Mouse (Mus musculus): ENCODE results near the gene Eef2k.

The Eef2k gene

DNA sequence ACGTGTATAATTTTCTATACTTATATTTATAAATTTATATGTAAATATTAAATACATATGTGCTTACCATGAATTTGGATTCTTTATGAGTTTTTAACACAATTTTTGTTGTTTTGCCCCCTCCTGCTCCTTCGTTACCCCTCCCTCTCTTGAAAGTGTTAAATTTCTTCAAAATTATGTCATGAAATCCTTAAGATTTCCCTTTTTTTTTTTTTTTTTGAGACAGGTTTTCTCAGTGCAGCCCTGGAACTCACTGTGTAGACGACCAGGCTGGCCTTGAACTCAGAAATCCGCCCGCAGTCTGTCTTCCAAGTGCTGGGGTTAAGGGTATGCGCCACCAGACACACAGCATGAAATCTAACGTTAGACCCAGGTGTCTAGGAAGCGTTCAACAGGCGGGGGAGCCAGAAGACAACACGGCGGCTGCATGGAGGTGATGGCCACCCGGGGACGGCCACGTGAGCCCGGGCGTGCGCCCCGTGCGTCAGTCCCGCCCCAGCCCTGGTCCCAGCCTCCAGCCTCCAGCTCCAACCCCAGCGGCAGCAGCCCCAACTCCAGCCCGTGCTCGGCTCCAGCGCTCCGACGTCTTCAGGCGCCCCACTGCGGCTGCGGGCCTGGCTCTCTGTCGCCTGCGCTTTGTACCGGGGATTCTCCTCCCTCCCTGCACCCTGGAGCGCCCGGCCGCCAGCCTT lies at the start of gene Eef2k:
Gene Eef2k (plus strand): TSS at position 487 of the 692 bp plus-strand sequence.
- peak; percentile 92 for DNase-seq (ENCODE audit: low spot score)

DNA sequence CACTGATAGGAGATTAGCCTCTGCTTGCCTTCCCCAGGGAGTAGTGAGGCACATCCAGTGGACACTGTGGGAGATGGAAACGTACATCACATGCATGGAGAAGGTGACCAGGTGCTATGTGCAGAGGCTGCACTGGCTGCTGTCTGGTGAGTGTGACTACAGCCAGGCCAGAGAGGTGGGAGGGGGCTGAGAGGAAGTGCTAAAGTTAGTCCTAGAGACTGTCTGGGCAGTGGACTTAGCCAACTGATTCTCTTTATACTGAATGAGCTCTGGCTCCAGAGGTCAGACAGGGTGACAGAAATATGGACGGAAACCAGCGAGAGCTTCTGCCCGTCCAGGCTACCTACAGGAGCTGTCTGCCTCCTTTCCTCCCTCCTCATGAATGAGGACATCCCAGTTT lies 47.1 kb upstream of the Eef2k start:
- DNase-seq (ENCODE audit: low spot score), result no peak

DNA sequence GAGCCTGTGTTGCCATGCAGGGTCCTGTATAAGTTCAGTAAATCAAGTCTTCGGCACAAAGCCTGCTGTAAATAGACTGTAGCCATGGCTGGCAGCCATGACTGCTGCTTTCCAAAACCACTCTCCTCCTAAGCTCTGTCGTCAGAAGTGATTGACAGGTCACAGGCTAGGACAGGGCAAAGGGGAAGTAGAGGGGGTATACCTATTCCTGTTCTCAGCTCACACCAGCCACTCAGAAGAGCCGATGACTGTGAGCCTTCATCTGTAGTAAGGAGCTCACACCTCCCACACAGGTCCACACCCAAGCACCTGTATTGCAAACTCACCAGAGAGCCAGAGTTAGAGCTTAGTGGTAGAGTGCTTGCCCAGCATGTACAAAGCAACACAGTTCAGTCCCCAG lies 46.3 kb upstream of the Eef2k start:
- no peak for DNase-seq (ENCODE audit: low spot score)

DNA sequence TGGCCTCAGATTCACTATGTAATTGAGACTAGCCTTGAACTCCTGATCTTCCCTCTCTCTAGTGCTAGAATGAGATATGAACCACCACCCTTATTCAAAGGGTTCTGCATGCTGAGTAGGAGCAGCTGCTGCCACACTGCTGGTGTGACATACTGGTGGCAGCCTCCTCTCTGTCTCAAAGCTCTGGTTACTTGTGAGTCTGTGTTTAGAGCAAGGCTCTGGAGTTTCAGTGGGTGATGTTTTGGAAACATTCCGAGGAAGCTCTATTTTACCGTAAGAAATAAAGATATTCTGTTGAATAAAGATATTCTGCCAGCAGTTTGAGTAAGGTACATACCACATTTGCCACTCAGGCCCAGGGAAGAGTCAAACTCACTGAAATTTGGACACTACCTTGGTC lies 39.4 kb upstream of the Eef2k start:
- DNase-seq (ENCODE audit: low spot score), result no peak

DNA sequence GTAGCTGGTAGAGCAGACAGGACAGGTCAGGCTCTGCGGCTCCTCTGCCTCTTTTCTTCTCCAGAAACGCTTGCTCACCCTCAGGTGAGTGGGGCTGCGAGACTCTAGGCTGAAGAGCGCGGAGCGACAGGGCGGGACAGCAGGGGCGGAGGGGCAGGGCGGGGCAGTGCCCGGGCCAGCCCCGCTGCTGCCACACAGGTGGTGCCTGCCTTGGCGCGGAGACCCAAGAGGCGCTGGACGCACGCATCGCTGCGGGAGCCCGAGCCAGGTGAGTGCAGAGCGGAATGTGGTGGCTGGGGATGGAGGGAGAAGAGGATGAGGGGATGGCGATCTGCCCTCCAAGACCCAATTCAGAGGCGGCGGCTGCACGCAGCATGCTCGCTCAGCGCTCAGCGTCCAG lies 32.9 kb upstream of the Eef2k start:
- DNase-seq (ENCODE audit: low spot score), result no peak

DNA sequence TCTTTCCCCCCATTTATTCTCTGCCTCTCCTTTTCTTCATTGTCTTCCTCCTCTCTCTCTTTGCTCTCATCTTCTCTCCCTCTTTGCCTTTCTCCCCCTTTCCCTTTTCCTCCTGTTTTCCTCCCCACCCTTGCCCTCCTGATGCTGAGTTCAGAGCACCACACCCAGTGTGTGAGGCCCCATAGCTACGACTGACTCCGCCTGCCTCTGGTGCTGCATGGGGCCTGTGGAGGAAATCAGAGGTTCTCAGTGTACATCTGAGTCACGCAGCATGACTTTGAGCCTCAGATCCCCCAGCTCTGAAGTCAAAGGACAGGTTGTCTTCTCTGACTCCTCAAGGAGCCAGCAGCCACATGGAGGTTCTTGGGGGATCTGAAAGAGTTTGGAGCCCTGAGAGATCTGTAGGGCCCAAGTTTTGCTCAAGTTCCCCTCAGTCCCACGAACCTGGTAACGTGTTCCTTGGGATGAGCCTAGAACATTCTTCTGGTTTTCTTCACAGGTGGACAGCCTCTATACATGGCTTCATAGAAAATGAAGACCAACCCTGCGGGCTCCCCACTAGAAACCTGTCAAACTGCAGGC lies 30.7 kb upstream of the Eef2k start, which contains the start of gene Gm5737:
Gene Gm5737 (plus strand): TSS at position 532 of the 582 bp plus-strand sequence.
- no peak for DNase-seq (ENCODE audit: low spot score)

DNA sequence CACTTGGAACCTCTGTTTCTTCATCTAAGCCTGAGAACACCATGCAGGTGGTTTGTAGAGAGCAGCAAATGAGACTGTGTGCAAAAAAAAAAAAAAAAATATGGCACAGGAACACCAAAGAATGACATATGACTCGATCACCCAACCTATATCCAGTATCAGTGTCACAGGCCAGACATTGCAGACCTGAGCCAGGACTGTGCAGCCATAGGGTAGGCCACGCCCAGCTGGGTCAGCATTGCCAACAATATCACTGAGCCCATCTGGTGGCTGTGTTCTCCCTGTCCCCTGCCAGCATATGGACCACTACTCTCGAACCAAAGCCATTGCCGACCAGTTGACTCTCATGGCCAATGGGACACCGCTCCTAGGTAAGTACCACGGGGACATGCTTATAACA lies 25.1 kb upstream of the Eef2k start:
- no peak for DNase-seq (ENCODE audit: low spot score)

DNA sequence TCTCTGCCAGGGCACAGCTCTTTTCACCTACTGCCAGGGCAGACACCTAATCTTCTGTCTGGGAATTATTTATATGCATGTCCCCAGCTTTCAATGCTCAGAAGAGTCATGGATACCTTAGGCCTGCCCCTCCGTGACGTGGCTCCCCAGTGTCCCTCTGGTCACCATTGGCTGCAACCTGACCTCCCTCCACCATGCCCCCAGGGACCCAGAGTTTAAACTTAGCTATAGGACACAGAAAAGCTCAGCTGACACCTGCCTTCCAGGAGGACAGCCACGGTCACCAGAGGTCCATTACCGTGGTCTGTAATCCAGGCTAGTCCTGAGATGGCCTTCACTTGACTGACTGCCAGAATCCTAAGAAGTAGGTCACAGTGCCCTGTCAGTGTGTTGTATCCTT lies 23.2 kb upstream of the Eef2k start:
- no peak for DNase-seq (ENCODE audit: low spot score)

DNA sequence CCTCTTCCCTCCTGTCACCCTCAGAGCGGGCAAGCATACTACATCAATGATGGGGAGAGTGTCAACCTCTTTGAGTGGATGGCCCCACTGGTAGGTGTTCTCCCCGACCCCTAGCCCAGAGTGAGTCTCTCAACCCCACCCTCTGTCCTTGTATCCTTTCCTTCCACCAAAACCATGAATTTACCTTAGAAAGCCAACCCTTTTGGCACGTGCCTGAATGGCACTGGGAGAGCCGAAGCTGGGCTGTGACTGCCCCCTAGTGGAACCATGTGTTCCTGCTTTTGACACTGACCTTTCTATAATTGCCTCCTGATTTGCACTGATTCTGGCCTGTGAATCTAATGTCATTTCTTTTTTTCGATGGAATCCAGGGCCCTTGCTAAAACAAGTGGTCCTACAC lies 19.4 kb upstream of the Eef2k start:
- peak; percentile 75 for DNase-seq (ENCODE audit: low spot score)

DNA sequence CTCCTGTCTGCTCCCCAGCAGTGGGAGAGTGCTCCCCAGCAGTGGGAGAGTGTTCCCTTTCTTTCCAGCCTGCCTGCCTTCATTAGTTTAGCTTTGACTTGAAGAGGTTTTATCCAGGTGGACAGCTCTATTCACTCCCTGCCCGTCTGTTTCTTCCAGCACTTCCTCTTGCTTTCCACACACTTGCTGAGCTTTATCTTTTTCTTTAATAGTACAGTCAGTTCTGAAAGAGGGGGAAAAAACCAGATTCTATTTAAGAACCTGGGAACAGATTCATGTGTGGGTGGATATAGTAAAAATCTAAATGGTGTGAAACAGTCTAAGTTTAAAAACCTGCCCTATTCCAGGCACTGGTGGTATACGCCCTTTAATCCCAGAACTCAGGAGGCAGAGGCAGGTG lies 17.5 kb upstream of the Eef2k start:
- DNase-seq (ENCODE audit: low spot score), result no peak

DNA sequence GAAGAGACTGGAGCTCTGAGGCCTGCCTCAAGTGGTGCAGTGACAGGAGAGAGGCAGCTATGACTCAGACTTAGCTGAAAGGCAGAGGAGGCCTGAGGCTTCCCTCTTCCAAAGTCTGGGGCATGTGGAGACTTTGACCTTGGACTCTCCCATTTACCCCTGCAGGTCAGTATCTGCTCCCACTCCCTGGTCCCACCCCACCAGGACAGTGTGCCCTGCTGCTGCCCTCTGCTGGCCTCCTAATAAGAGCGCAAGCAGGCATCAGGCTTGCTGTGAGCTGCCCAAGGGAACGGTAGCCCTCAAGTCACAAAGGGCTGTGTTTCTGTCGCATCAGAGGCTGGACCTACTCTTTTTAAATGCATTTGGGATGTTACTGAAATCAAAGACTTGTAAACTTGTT lies 16.2 kb upstream of the Eef2k start:
- no peak for DNase-seq (ENCODE audit: low spot score)

DNA sequence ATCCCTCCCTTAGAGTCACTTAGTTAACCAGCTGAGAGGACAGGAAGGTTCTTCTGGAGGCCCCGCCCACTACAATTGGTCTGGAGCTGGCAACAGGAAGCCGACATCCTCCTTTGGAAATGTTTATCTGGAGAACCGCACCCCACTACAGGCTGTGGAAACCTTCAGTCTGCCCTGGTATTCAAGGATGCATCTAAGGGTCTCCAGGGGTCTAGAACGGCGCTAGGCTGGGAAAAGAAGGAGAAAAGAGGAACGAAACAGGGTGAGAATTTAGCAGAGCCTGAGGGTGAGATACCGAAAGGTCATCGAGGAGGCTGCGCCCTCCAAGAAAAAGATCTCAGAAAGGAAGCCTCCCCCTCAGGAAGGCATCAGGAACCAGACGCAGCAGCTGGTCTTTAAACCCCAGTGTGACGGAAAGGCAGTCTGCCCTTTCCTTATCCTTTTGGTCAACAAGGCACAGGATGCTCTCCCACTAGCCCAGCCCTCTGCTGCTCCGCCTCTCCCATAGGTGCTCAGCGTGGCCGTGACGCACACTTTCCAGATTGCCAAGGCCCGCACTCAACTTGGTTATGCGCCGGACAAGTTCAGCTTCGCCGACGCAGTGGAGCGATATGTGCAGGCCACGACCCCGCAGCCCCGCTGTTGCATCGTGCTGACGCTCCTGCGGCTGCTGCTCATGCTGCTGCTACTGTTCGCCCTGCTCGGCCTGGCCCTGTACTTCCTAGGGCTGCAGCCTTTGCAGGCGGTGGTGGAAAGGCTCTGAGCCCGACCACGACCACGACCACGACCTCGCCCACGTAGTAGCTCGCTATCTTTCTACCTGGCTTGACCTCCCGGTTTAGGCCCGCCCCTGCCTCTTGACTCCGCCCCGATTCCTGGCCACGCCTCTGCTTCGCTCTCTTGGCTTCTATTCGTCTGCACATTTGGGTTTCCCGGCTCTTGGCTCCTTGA lies 11.9 kb upstream of the Eef2k start:
- DNase-seq (ENCODE audit: low spot score), result peak; percentile 78

DNA sequence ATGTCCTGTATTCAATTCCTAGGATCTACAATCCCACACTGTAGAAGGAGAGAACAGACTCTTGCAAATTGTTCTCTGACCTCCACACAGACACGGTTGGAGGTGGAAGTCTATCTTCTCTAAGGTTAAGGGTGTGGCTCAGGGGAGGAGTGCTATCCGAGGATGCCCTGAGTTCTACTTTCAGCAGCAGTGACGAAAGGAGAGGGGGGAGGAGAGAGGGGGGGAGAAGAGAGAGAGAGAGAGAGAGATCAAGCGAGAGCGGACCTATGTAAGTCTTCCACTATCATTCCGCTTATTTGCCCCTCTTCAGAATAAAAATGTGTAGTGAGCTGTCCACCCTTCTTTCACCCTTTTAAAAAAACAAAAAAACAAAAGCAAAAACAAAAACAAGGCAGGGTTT lies 8.2 kb upstream of the Eef2k start:
- DNase-seq (ENCODE audit: low spot score), result no peak

DNA sequence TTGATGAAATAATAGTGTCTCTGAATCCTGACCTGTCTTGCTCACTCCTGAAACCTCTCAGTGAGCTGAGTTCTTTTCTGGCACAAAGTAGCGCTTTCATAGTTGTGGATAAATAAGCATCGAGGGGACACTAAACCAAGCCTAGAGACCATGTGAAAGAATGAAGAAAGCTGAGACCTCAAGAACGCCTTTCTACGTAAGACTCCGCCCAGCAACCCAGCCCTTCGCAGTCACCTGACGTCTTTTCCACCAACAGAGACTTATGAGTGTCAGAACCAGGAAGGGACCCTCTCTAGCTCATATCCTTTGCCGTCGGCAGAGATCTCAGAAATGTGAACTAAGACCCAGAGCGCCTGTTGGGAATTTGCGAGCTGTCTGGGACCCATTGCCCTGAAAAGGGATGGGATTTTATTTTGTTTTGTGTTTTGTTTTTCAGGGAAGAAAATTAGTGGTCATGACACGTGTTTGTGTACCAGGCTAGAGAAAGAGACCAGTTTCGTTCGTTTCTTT lies 7.7 kb upstream of the Eef2k start:
- peak; percentile 69 for DNase-seq (ENCODE audit: low spot score)

DNA sequence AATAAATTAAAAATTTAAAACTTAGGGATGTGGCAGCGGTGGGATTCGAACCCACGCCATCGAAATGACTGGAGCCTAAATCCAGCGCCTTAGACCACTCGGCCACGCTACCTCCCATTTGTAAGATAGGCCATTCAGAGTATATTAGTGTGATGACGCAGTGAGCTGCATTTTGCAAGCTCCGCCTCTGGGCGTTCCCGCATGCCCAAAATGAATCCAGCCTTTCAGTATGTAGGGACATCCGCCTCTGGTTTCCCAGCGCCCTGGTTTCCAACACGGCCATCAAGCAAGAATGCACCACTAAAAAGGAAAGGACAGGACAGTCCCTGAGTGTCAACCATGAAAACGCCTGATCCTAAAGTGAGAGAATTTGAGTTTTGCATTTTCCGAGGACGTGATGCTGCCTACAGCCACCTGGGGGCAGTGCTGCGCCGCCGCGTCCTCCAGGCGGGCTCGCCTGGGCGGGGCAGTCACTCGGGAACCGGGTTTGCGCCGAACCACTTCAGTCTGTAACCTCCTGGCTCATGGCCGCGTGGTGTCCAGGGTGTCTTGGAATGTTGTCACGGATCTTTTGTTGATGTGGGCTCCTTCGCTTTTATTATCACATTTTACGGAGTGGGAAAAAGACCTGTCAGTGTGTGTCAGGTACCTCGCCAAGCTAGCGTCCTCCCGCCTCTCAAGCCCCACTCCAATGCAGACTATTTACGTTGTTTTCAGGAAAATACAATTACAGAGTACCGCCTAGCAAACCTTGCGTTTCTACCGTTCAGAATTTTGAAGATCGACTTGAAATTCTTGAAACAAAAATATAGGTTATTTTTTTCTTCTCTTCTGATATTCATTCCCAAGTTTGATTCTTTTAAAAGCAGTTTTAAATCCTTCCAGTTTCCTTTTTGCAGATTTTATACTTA lies 6.9 kb upstream of the Eef2k start:
- peak; percentile 94 for DNase-seq (ENCODE audit: low spot score)

DNA sequence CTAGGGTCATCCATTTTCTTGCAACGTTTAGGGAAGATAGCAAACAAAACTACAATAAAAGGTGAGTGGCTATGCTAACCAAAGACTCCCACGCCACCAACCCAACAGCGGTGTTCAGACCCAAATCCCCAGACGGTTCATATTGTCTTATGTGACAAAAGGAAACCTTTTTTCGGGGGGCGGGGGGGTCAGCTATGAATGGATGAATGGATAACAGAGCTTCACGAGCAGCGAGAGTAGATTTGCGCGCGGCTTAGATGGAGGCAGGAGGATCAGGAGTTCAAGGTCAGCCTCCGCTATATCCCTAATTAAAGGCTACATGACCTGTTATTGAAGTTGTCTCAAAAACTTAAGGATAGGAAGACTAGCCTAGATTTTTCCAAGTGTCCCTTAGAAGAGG lies 6.3 kb upstream of the Eef2k start:
- DNase-seq (ENCODE audit: low spot score), result no peak

DNA sequence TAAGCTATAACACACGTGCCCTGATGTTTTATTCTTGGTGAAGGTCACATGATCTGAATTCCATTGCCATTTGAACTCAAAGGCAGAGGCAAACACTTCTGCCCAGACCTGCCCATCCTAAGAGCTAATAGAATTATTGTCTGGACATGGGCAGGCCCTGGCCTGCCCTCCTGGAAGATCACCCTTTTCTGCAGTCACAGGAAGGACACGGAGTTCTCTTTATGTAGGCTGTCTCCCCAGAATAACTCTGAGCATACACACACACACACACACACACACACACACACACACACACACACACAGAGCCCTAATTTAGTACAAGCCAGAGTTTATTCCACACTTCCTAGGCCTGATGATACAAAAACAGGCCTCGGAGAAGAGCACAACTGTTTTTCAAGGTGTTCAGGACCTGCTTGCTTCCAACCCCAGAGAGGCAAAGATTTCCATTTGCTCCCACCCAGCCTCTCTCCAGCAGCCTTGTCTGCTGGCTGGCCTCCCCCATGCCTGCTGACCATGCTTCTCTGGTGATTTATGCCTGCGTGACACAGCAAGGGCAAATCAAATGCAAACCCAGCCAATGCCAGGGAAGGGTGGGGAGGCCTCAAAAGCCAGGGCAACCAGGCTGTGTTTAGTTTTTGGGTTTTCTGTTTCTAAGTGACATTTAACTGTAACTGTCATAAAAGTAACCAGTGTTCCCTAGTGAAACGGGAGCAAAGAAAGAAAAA lies 4.0 kb upstream of the Eef2k start:
- peak; percentile 68 for DNase-seq (ENCODE audit: low spot score)

DNA sequence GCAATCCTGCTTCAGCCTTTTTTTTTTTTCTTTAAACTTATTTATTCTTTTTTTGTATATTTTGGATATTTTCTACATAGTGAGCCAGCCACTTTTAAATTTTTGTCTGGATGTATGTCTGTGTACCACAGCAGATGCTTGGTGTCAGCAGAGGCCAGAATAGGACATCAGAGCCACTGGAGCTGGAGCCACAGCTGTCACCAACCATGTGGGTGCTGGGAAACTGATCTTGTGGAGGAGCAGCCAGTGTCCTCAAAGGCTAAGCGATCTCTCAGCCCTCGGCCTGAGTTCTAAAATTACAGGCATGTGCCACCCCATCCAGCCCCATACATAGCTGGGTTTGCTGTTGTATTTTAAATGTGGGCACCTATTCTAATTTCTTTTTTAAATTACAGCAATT lies 2.8 kb upstream of the Eef2k start:
- no peak for DNase-seq (ENCODE audit: low spot score)

DNA sequence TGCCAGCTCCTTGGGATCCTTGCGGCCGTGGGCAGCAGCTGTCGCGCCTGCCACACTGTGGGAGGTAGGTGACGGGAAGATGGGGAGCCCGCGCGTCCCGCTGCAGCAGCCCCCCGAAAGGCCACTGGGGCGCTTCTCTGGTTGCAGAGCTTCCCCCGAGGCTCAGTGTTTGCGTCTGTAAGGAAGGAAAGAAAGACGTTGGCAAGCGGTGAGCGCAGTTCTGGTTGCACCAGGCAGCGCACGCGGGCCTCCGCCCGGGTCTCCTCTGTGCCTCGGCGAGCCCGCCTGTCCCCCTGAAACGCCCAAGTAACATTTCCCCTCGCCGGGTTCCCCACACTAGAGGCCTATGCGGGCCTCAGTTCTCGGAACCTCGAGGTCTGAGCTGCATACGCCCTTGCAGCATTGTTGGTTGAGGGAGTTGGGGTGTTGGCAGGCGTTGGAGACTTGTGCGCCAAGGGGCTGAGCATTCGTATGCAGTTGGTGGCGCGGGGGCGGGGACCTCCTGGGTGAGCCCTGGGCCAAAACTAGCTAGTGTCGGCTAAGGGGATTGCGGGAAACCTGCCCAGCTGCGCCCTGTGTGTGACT lies 498 bp downstream of the Eef2k start:
- DNase-seq (ENCODE audit: low spot score), result peak; percentile 90

DNA sequence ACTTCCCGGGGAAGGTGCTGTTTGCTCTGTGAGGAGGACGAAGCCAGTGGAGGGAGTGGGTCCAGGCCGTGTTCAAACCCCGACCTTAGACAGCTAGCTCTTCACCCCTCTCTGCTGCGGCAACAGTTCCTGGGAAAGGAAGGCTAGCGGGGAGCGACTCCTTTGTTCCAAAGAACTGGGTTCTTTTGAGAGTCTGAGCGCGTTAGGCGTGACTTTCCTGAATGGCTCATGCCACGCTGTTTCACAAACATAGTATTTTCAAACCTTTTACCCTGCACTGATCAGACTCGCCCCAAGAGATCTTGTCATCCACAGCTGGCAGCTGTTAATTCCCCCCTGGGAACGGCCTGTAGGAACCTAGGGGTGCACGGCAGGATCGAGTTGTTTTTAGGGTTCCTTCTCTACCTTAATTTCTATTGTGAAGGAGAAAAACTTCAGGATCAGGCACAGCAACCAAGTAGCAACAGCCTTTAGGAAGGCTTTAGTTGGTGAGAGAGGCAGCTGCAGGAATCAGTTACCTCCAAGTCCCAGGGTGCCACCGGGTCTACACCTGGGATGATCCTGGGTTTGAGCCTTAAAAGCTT lies 1.3 kb downstream of the Eef2k start:
- peak; percentile 18 for DNase-seq (ENCODE audit: low spot score)

Data from urinary bladder, postnatal 14 days (tissue).